ENCODE assay signal across 12 mouse cellular contexts in the genomic region with DNA sequence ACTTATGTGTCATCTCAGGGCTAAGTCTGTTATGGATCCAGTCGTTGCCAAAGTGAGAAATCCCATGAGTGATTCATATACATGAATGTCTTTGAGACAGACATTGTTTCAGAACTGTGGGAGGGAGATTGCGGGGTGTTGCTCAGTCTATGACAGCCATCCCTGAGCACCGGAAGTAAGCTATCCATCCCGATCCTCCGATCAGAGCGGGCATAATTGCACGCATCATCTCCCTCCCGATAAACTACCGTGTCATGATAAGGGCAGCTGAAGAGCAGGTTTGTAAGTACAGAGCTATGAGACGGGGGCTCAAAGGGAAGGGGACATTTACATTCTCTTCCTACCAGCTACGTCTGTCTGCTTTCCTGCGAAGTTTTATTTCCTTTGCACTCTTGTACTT.
DNase-seq lines count a peak whose midpoint lies in the region; ATAC-seq and TF ChIP-seq lines count a peak whose summit lies in the region.
"Had no signal": no experiment of that assay in that cellular context is flagged by ENCODE, and none has a peak within 500 bp of the region (broad histone marks: within the 10 kb centered on the region; RNA-seq: fewer than 3 reads in every experiment).

No protein-coding gene starts in this region.

- no peak overlapping the region for H3K27ac ChIP-seq in kidney, embryonic 14.5 days (ENCODE audit: low read depth, low read length)
- no peak overlapping the region for H3K27ac ChIP-seq in midbrain, embryonic 15.5 days
- H3K27ac ChIP-seq in midbrain, embryonic 11.5 days (ENCODE audit: low read depth, low read length): no peak overlapping the region
- H3K27ac ChIP-seq in forebrain, embryonic 15.5 days (replicated peaks): no peak overlapping the region
- no peak overlapping the region for H3K27ac ChIP-seq in hindbrain, postnatal 0 days
- no peak overlapping the region for H3K27ac ChIP-seq in liver, embryonic 11.5 days (ENCODE audit: low read depth, low read length)

- WGBS in kidney, embryonic 14.5 days: 62% methylated on average over 12 of the region's 12 CpGs
- 75% methylated on average over 12 of the region's 12 CpGs for WGBS in midbrain, embryonic 15.5 days
- WGBS in midbrain, embryonic 11.5 days: 87% methylated on average over 12 of the region's 12 CpGs
- WGBS in forebrain, embryonic 15.5 days: 61% methylated on average over 12 of the region's 12 CpGs
- WGBS in hindbrain, postnatal 0 days: 74% methylated on average over 12 of the region's 12 CpGs
- 88% methylated on average over 12 of the region's 12 CpGs for WGBS in liver, embryonic 11.5 days

- H3K36me3 ChIP-seq in kidney, embryonic 14.5 days (ENCODE audit: control insufficient read depth, insufficient read depth, low read length): no peaks in the 10 kb centered on the region
- no peaks in the 10 kb centered on the region for H3K36me3 ChIP-seq in midbrain, embryonic 15.5 days (replicated peaks)
- no peaks in the 10 kb centered on the region for H3K36me3 ChIP-seq in midbrain, embryonic 11.5 days (ENCODE audit: control insufficient read depth, insufficient read depth, low read length)
- no peaks in the 10 kb centered on the region for H3K36me3 ChIP-seq in forebrain, embryonic 15.5 days
- H3K36me3 ChIP-seq in hindbrain, postnatal 0 days (ENCODE audit: insufficient read depth, low read length): no peaks in the 10 kb centered on the region
- no peaks in the 10 kb centered on the region for H3K36me3 ChIP-seq in liver, embryonic 11.5 days (ENCODE audit: control insufficient read depth, insufficient read depth, low read length)

- H3K9ac ChIP-seq in kidney, embryonic 14.5 days (ENCODE audit: low read depth, low read length): no peak overlapping the region
- no peak overlapping the region for H3K9ac ChIP-seq in midbrain, embryonic 15.5 days
- H3K9ac ChIP-seq in midbrain, embryonic 11.5 days (ENCODE audit: low read length): no peak overlapping the region
- H3K9ac ChIP-seq in forebrain, embryonic 15.5 days (replicated peaks): 0 out of 2 replicates have a peak overlapping the region, but pooled peaks have one; percentile 19
- H3K9ac ChIP-seq in hindbrain, postnatal 0 days (replicated peaks; ENCODE audit: low read length): no peak overlapping the region
- H3K9ac ChIP-seq in liver, embryonic 11.5 days (ENCODE audit: low read depth, low read length): no peak overlapping the region

- peak overlapping the region; percentile 19; the same call in 1 of the 2 replicates for H3K4me2 ChIP-seq in kidney, embryonic 14.5 days (replicated peaks; ENCODE audit: low read depth, low read length)
- peak overlapping the region; percentile 5; the same call in 1 of the 2 replicates for H3K4me2 ChIP-seq in midbrain, embryonic 15.5 days
- H3K4me2 ChIP-seq in midbrain, embryonic 11.5 days: no peak overlapping the region
- H3K4me2 ChIP-seq in forebrain, embryonic 15.5 days (replicated peaks): peak overlapping the region; percentile 40
- H3K4me2 ChIP-seq in hindbrain, postnatal 0 days (ENCODE audit: low read depth, low read length): peak overlapping the region; percentile 38
- no peak overlapping the region for H3K4me2 ChIP-seq in liver, embryonic 11.5 days

- ATAC-seq in kidney, embryonic 14.5 days (ENCODE audit: low FRiP score, low TSS enrichment): no peak
- ATAC-seq in midbrain, embryonic 15.5 days (replicated peaks): no peak
- no peak for ATAC-seq in midbrain, embryonic 11.5 days (ENCODE audit: low FRiP score)
- ATAC-seq in forebrain, embryonic 15.5 days (replicated peaks): peak; percentile 57
- 0 out of 2 replicates have a peak, but pooled peaks have one; percentile 53 for ATAC-seq in hindbrain, postnatal 0 days
- ATAC-seq in liver, embryonic 11.5 days (replicated peaks; ENCODE audit: low FRiP score): no peak

- H3K9me3 ChIP-seq in kidney, embryonic 14.5 days (ENCODE audit: control insufficient read depth, low read length): no peaks in the 10 kb centered on the region
- no peaks in the 10 kb centered on the region for H3K9me3 ChIP-seq in midbrain, embryonic 15.5 days
- no peaks in the 10 kb centered on the region for H3K9me3 ChIP-seq in midbrain, embryonic 11.5 days (ENCODE audit: control insufficient read depth, low read length)
- H3K9me3 ChIP-seq in forebrain, embryonic 15.5 days: no peaks in the 10 kb centered on the region
- H3K9me3 ChIP-seq in hindbrain, postnatal 0 days (ENCODE audit: low read length): no peaks in the 10 kb centered on the region
- no peaks in the 10 kb centered on the region for H3K9me3 ChIP-seq in liver, embryonic 11.5 days (ENCODE audit: control insufficient read depth, low read length)

- no peak for DNase-seq in kidney, adult 9 months
- DNase-seq in midbrain, embryonic 11.5 days (ENCODE audit: low spot score, missing footprints): no peak
- no peak for DNase-seq in hindbrain, postnatal 0 days (ENCODE audit: low spot score)
- DNase-seq in liver, embryonic 11.5 days (ENCODE audit: low spot score): no peak
- no peak for DNase-seq in cerebellum, postnatal 14 days
- DNase-seq: adrenal gland, adult 8-10 months; gastrocnemius, postnatal 36 days; spleen, adult 18-20 months; thymus, adult 18-20 months had no signal

- no peak for TF ChIP-seq CTCF in hindbrain, postnatal 0 days (IDR thresholded peaks at IDR 0.05; ENCODE audit: low read depth)

- H3K4me1 ChIP-seq in kidney, embryonic 14.5 days (ENCODE audit: control insufficient read depth, insufficient read depth, low read length): no peaks in the 10 kb centered on the region
- H3K4me1 ChIP-seq in midbrain, embryonic 15.5 days: no peaks in the 10 kb centered on the region
- no peaks in the 10 kb centered on the region for H3K4me1 ChIP-seq in midbrain, embryonic 11.5 days (ENCODE audit: control insufficient read depth, insufficient read depth, low read length)
- no peaks in the 10 kb centered on the region for H3K4me1 ChIP-seq in forebrain, embryonic 15.5 days
- H3K4me1 ChIP-seq in hindbrain, postnatal 0 days (ENCODE audit: insufficient read depth, low read length): no peaks in the 10 kb centered on the region
- no peaks in the 10 kb centered on the region for H3K4me1 ChIP-seq in liver, embryonic 11.5 days (replicated peaks; ENCODE audit: control insufficient read depth, insufficient read depth, low read length)

- no peak overlapping the region for H3K4me3 ChIP-seq in kidney, embryonic 14.5 days (ENCODE audit: low read length)
- H3K4me3 ChIP-seq in midbrain, embryonic 15.5 days: no peak overlapping the region
- no peak overlapping the region for H3K4me3 ChIP-seq in midbrain, embryonic 11.5 days (ENCODE audit: low read depth, low read length)
- peak overlapping the region; percentile 28 for H3K4me3 ChIP-seq in forebrain, embryonic 15.5 days
- H3K4me3 ChIP-seq in hindbrain, postnatal 0 days (ENCODE audit: low read length): peak overlapping the region; percentile 7; the same call in 1 of the 2 replicates
- no peak overlapping the region for H3K4me3 ChIP-seq in liver, embryonic 11.5 days (ENCODE audit: low read depth, low read length)

- no peaks in the 10 kb centered on the region for H3K27me3 ChIP-seq in kidney, embryonic 14.5 days (ENCODE audit: control insufficient read depth, insufficient read depth, low read length)
- H3K27me3 ChIP-seq in midbrain, embryonic 15.5 days (replicated peaks): no peaks in the 10 kb centered on the region
- H3K27me3 ChIP-seq in midbrain, embryonic 11.5 days (ENCODE audit: control insufficient read depth, insufficient read depth, low read length): no peaks in the 10 kb centered on the region
- no peaks in the 10 kb centered on the region for H3K27me3 ChIP-seq in forebrain, embryonic 15.5 days
- no peaks in the 10 kb centered on the region for H3K27me3 ChIP-seq in hindbrain, postnatal 0 days (ENCODE audit: insufficient read depth, low read length)
- H3K27me3 ChIP-seq in liver, embryonic 11.5 days (replicated peaks; ENCODE audit: control insufficient read depth, insufficient read depth, low read length): no peaks in the 10 kb centered on the region

Comparison
In these comparisons a context has a peak if more than half of its experiments do, and no peak if none do; other contexts are left out.
1. H3K4me2 ChIP-seq: peak in kidney, embryonic 14.5 days (single experiment), midbrain, embryonic 15.5 days (single experiment), forebrain, embryonic 15.5 days (single experiment) and hindbrain, postnatal 0 days (single experiment); none in midbrain, embryonic 11.5 days (single experiment) and liver, embryonic 11.5 days (single experiment).
2. ATAC-seq: peak in forebrain, embryonic 15.5 days (single experiment) and hindbrain, postnatal 0 days (single experiment); none in kidney, embryonic 14.5 days (single experiment), midbrain, embryonic 15.5 days (single experiment), midbrain, embryonic 11.5 days (single experiment) and liver, embryonic 11.5 days (single experiment).
3. H3K4me3 ChIP-seq: peak in forebrain, embryonic 15.5 days (single experiment) and hindbrain, postnatal 0 days (single experiment); none in kidney, embryonic 14.5 days (single experiment), midbrain, embryonic 15.5 days (single experiment), midbrain, embryonic 11.5 days (single experiment) and liver, embryonic 11.5 days (single experiment).